Mouse (Mus musculus) regulatory T cell (primary cell): ENCODE results near the gene Slc22a14.
"Not testable (repeated sequence)": the region's sequence is repeated elsewhere in the genome, so short reads cannot be mapped to it uniquely, and the experiment has no call there.

Experiments used
- in situ Hi-C: fragments of 300-600 bp; cut with MboI, MseI; formaldehyde crosslinking; loops from one replicate; pipeline ENCODE4 v1.15.1; 2025; ENCODE audit warnings: high pct_unique_total_duplicates

Slc22a14 gene

GRCm38 (mm10) chr9:119365284-119365683 is at the start of gene Slc22a14:
TSS of gene Slc22a14 (minus strand) at chr9:119365553.
- in situ Hi-C loops: no loop called here

GRCm38 (mm10) chr9:119409864-119410263 is 44.5 kb upstream of the Slc22a14 start:
- in situ Hi-C loops: no loop called here

GRCm38 (mm10) chr9:119408898-119409664 is 43.7 kb upstream of the Slc22a14 start:
- in situ Hi-C loops: no loop called here

- in situ Hi-C loops: no loop called here
Measured at GRCm38 (mm10) chr9:119407884-119408283, 42.5 kb upstream of the Slc22a14 start.

GRCm38 (mm10) chr9:119404090-119404489 is 38.7 kb upstream of the Slc22a14 start:
- in situ Hi-C loops: no loop called here

GRCm38 (mm10) chr9:119403236-119403641 is 37.9 kb upstream of the Slc22a14 start:
- in situ Hi-C loops: no loop called here

- in situ Hi-C loops: no loop called here
Measured at GRCm38 (mm10) chr9:119402253-119403235, 37.2 kb upstream of the Slc22a14 start.

- in situ Hi-C loops: no loop called here
Measured at GRCm38 (mm10) chr9:119401801-119402214, 36.5 kb upstream of the Slc22a14 start, which contains the start of gene Acvr2b. TSS of gene Acvr2b (plus strand) at chr9:119402118.

GRCm38 (mm10) chr9:119401351-119401750 is 36.0 kb upstream of the Slc22a14 start:
- in situ Hi-C loops: no loop called here

GRCm38 (mm10) chr9:119394808-119395207 is 29.5 kb upstream of the Slc22a14 start:
- in situ Hi-C loops: no loop called here

GRCm38 (mm10) chr9:119390214-119390613 is 24.9 kb upstream of the Slc22a14 start:
- in situ Hi-C loops: no loop called here

- in situ Hi-C loops: no loop called here
Measured at GRCm38 (mm10) chr9:119388956-119389355, 23.6 kb upstream of the Slc22a14 start.

GRCm38 (mm10) chr9:119382603-119383002 is 17.2 kb upstream of the Slc22a14 start:
- in situ Hi-C loops: no loop called here

GRCm38 (mm10) chr9:119378231-119378630 is 12.9 kb upstream of the Slc22a14 start:
- in situ Hi-C loops: no loop called here

GRCm38 (mm10) chr9:119375556-119375955 is 10.2 kb upstream of the Slc22a14 start:
- in situ Hi-C loops: no loop called here

GRCm38 (mm10) chr9:119375008-119375407 is 9.7 kb upstream of the Slc22a14 start:
- in situ Hi-C loops: no loop called here

- in situ Hi-C loops: no loop called here
Measured at GRCm38 (mm10) chr9:119371251-119371650, 5.9 kb upstream of the Slc22a14 start.

- in situ Hi-C loops: not testable (repeated sequence)
Measured at GRCm38 (mm10) chr9:119370770-119371169, 5.4 kb upstream of the Slc22a14 start.

GRCm38 (mm10) chr9:119368367-119368766 is 3.0 kb upstream of the Slc22a14 start:
- in situ Hi-C loops: no loop called here

GRCm38 (mm10) chr9:119363229-119363628 is 2.1 kb downstream of the Slc22a14 start:
- in situ Hi-C loops: no loop called here

- in situ Hi-C loops: no loop called here
Measured at GRCm38 (mm10) chr9:119361416-119361815, 3.9 kb downstream of the Slc22a14 start.

GRCm38 (mm10) chr9:119358058-119358429 is 7.3 kb downstream of the Slc22a14 start:
- in situ Hi-C loops: loop anchor here (5.0 kb wide), 1 partner anchor 41 kb away; no protein-coding TSS in a partner anchor
